Mouse (Mus musculus) E14TG2a.4 (cell line): Measurements from ENCODE around the gene Fars2.
"Not testable (repeated sequence)": the region's sequence is repeated elsewhere in the genome, so short reads cannot be mapped to it uniquely, and the experiment has no call there.

Experiments
- CTCF ChIP-seq: conservative IDR thresholded peaks from 2 replicates; pipeline ENCODE4 v1.5.1; 2014; ENCODE audit warnings: low read length
- NANOG ChIP-seq: IDR thresholded peaks from 2 replicates; pipeline ENCODE4 v1.6.1; 2014; ENCODE audit warnings: borderline replicate concordance, low read length, mixed read lengths

GRCm38 (mm10) chr13:36365719-36366118 is 248.5 kb downstream of the Fars2 start:
- TF ChIP-seq CTCF, NANOG: not testable (repeated sequence)
